Mouse (Mus musculus): ENCODE measurements around the gene Arsg. TPM values are rescaled to one million over a fixed set of nuclear protein-coding genes. Genes with fewer than 3 reads are reported as not detected.
"Not testable (repeated sequence)": the region's sequence is repeated elsewhere in the genome, so short reads cannot be mapped to it uniquely, and the experiment has no call there.

The Arsg gene
- polyA plus RNA-seq, 1 experiment = 5.8 TPM

- TF ChIP-seq CTCF (IDR thresholded peaks at IDR 0.05; ENCODE audit: low read depth, low read length) (no peak), EP300 (IDR thresholded peaks at IDR 0.05; ENCODE audit: insufficient read depth, low read depth, low read length) (no peak)
Observed at GRCm38 (mm10) chr11:109487111-109487510, 13.9 kb downstream of the Arsg start.

GRCm38 (mm10) chr11:109487991-109488684 lies 15.0 kb downstream of the Arsg start:
- Histone ChIP-seq H3K9me3 (replicated peaks; ENCODE audit: control insufficient read depth, insufficient read depth, low read length, poor library complexity, severe bottlenecking) (no peaks in the 10 kb centered on the region), H3K9ac (ENCODE audit: low read depth, poor library complexity, severe bottlenecking) (no peak overlapping the region), H3K27ac (ENCODE audit: insufficient read depth, low read length) (no peak overlapping the region), H3K27me3 (ENCODE audit: control insufficient read depth, insufficient read depth, low read length, poor library complexity, severe bottlenecking) (no peaks in the 10 kb centered on the region), H3K36me3 (ENCODE audit: control insufficient read depth, insufficient read depth, low read length, poor library complexity, severe bottlenecking) (no peaks in the 10 kb centered on the region), H3K4me3 (ENCODE audit: low read depth, low read length) (no peak overlapping the region), H3K4me1 (ENCODE audit: control insufficient read depth, insufficient read depth, low read length) (no peaks in the 10 kb centered on the region)
- TF ChIP-seq EP300 (IDR thresholded peaks at IDR 0.05; ENCODE audit: insufficient read depth, low read depth, low read length) = no peak
- TF ChIP-seq CTCF (IDR thresholded peaks at IDR 0.05; ENCODE audit: low read depth, low read length) = no peak
- TF ChIP-seq POLR2A (IDR thresholded peaks at IDR 0.05; ENCODE audit: insufficient read depth, low read length) = no peak

More at GRCm38 (mm10) chr11:109487111-109487510, 13.9 kb downstream of the Arsg start:
- Histone ChIP-seq H3K9ac (ENCODE audit: low read depth, poor library complexity, severe bottlenecking) (no peak overlapping the region), H3K36me3 (ENCODE audit: control insufficient read depth, insufficient read depth, low read length, poor library complexity, severe bottlenecking) (no peaks in the 10 kb centered on the region), H3K27me3 (ENCODE audit: control insufficient read depth, insufficient read depth, low read length, poor library complexity, severe bottlenecking) (no peaks in the 10 kb centered on the region), H3K9me3 (replicated peaks; ENCODE audit: control insufficient read depth, insufficient read depth, low read length, poor library complexity, severe bottlenecking) (no peaks in the 10 kb centered on the region), H3K4me3 (ENCODE audit: low read depth, low read length) (no peak overlapping the region), H3K27ac (ENCODE audit: insufficient read depth, low read length) (no peak overlapping the region), H3K4me1 (ENCODE audit: control insufficient read depth, insufficient read depth, low read length) (no peaks in the 10 kb centered on the region)

- Histone ChIP-seq H3K27me3 (ENCODE audit: control insufficient read depth, insufficient read depth, low read length, poor library complexity, severe bottlenecking) (no peaks in the 10 kb centered on the region), H3K36me3 (ENCODE audit: control insufficient read depth, insufficient read depth, low read length, poor library complexity, severe bottlenecking) (no peaks in the 10 kb centered on the region), H3K4me3 (ENCODE audit: low read depth, low read length) (no peak overlapping the region), H3K4me1 (ENCODE audit: control insufficient read depth, insufficient read depth, low read length) (no peaks in the 10 kb centered on the region), H3K9ac (ENCODE audit: low read depth, poor library complexity, severe bottlenecking) (no peak overlapping the region), H3K27ac (ENCODE audit: insufficient read depth, low read length) (no peak overlapping the region), H3K9me3 (replicated peaks; ENCODE audit: control insufficient read depth, insufficient read depth, low read length, poor library complexity, severe bottlenecking) (no peaks in the 10 kb centered on the region)
- TF ChIP-seq CTCF (IDR thresholded peaks at IDR 0.05; ENCODE audit: low read depth, low read length) = no peak
- TF ChIP-seq POLR2A (IDR thresholded peaks at IDR 0.05; ENCODE audit: insufficient read depth, low read length) = no peak
- no peak for TF ChIP-seq EP300 (IDR thresholded peaks at IDR 0.05; ENCODE audit: insufficient read depth, low read depth, low read length)
Observed at GRCm38 (mm10) chr11:109489763-109490162, 16.6 kb downstream of the Arsg start.

- H3K27me3 ChIP-seq (ENCODE audit: control insufficient read depth, insufficient read depth, low read length, poor library complexity, severe bottlenecking) = no peaks in the 10 kb centered on the region
- H3K9me3 ChIP-seq (replicated peaks; ENCODE audit: control insufficient read depth, insufficient read depth, low read length, poor library complexity, severe bottlenecking) = no peaks in the 10 kb centered on the region
- H3K4me3 ChIP-seq (ENCODE audit: low read depth, low read length) = no peak overlapping the region
- H3K36me3 ChIP-seq (ENCODE audit: control insufficient read depth, insufficient read depth, low read length, poor library complexity, severe bottlenecking) = no peaks in the 10 kb centered on the region
- H3K27ac ChIP-seq (ENCODE audit: insufficient read depth, low read length) = no peak overlapping the region
- H3K9ac ChIP-seq (ENCODE audit: low read depth, poor library complexity, severe bottlenecking) = no peak overlapping the region
- no peaks in the 10 kb centered on the region for H3K4me1 ChIP-seq (ENCODE audit: control insufficient read depth, insufficient read depth, low read length)
- TF ChIP-seq CTCF (IDR thresholded peaks at IDR 0.05; ENCODE audit: low read depth, low read length) (no peak), POLR2A (IDR thresholded peaks at IDR 0.05; ENCODE audit: insufficient read depth, low read length) (no peak), EP300 (IDR thresholded peaks at IDR 0.05; ENCODE audit: insufficient read depth, low read depth, low read length) (no peak)
Observed at GRCm38 (mm10) chr11:109491844-109492243, 18.7 kb downstream of the Arsg start.

GRCm38 (mm10) chr11:109492847-109493464 lies 19.8 kb downstream of the Arsg start:
- not testable (repeated sequence) for H3K36me3 ChIP-seq (ENCODE audit: control insufficient read depth, insufficient read depth, low read length, poor library complexity, severe bottlenecking); H3K9me3 ChIP-seq (replicated peaks; ENCODE audit: control insufficient read depth, insufficient read depth, low read length, poor library complexity, severe bottlenecking); H3K27me3 ChIP-seq (ENCODE audit: control insufficient read depth, insufficient read depth, low read length, poor library complexity, severe bottlenecking); H3K4me3 ChIP-seq (ENCODE audit: low read depth, low read length); H3K9ac ChIP-seq (ENCODE audit: low read depth, poor library complexity, severe bottlenecking); H3K4me1 ChIP-seq (ENCODE audit: control insufficient read depth, insufficient read depth, low read length); H3K27ac ChIP-seq (ENCODE audit: insufficient read depth, low read length)

- Histone ChIP-seq H3K4me1 (ENCODE audit: control insufficient read depth, insufficient read depth, low read length) (no peaks in the 10 kb centered on the region), H3K4me3 (ENCODE audit: low read depth, low read length) (no peak overlapping the region), H3K27ac (ENCODE audit: insufficient read depth, low read length) (no peak overlapping the region), H3K9me3 (replicated peaks; ENCODE audit: control insufficient read depth, insufficient read depth, low read length, poor library complexity, severe bottlenecking) (no peaks in the 10 kb centered on the region), H3K9ac (ENCODE audit: low read depth, poor library complexity, severe bottlenecking) (no peak overlapping the region), H3K27me3 (ENCODE audit: control insufficient read depth, insufficient read depth, low read length, poor library complexity, severe bottlenecking) (no peaks in the 10 kb centered on the region), H3K36me3 (ENCODE audit: control insufficient read depth, insufficient read depth, low read length, poor library complexity, severe bottlenecking) (no peaks in the 10 kb centered on the region)
- no peak for TF ChIP-seq EP300 (IDR thresholded peaks at IDR 0.05; ENCODE audit: insufficient read depth, low read depth, low read length)
- no peak for TF ChIP-seq CTCF (IDR thresholded peaks at IDR 0.05; ENCODE audit: low read depth, low read length)
- TF ChIP-seq POLR2A (IDR thresholded peaks at IDR 0.05; ENCODE audit: insufficient read depth, low read length) = no peak
Observed at GRCm38 (mm10) chr11:109494890-109495770, 22.0 kb downstream of the Arsg start.

Data from ES-Bruce4 (cell line).